Mouse (Mus musculus): Measurements from ENCODE around the gene Zfp57.
"Not testable (repeated sequence)": the region's sequence is repeated elsewhere in the genome, so short reads cannot be mapped to it uniquely, and the experiment has no call there.

Zfp57 gene

GRCm38 (mm10) chr17:36995448-36995847 lies 5.5 kb upstream of the Zfp57 start:
- in situ Hi-C loops (cut with MseI, MboI) = loop anchor here (5.0 kb wide), 1 partner anchor 78 kb away; no protein-coding TSS in a partner anchor

- in situ Hi-C loops (cut with MseI, MboI) = loop anchor here (5.0 kb wide), 1 partner anchor 80 kb away; no protein-coding TSS in a partner anchor
Measured at GRCm38 (mm10) chr17:36997033-36997735, 3.8 kb upstream of the Zfp57 start.

DNA sequence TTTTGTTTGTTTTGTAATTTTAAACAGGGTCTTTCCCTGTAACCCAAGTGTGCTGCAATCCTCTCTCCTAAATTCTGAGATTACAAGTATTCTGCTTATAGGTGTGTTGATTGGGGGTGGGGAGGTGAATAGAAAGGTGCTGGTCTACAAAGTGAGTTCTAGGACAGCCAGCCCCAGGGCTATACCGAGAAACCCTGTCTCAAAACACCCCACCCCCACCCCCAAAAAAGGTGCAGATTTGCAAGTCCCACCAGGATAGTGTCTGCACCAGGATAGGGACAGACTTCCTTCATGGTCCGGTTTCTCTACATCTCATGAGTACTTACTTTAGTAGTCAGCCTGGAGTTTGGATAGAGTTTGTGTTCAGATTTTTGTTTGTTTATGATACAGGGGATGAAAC lies 2.5 kb upstream of the Zfp57 start:
- in situ Hi-C loops (cut with MseI, MboI) = loop anchor here (5.0 kb wide), 1 partner anchor 81 kb away; no protein-coding TSS in a partner anchor

GRCm38 (mm10) chr17:37002364-37003330 lies 1.7 kb downstream of the Zfp57 start:
- in situ Hi-C loops (cut with MseI, MboI) = no loop called here

GRCm38 (mm10) chr17:37003366-37003765 lies 2.4 kb downstream of the Zfp57 start:
- in situ Hi-C loops (cut with MseI, MboI) = no loop called here

GRCm38 (mm10) chr17:37008161-37008560 lies 7.2 kb downstream of the Zfp57 start:
- in situ Hi-C loops (cut with MseI, MboI) = no loop called here

- in situ Hi-C loops (cut with MseI, MboI) = no loop called here
Measured at GRCm38 (mm10) chr17:37009460-37010042, 8.6 kb downstream of the Zfp57 start.

DNA sequence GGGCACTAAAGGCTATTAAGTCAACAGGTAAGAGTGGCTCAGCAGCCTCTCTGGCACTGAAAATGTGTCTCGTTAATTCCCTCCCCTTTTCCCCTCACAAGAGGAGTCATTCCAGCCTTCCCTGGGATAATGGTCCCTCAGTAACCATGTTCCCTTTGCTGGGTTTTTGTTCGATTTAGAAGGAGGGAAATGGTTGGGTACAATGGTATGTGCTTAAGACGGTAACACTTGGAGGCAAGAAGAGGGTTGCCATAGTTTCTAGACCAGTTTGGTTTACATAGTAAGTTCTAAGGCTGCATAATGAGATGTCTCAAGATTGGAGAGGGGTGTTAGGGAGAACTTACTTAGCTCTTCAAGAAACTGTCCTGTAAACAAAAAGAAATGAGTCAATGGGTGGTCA lies 10.8 kb downstream of the Zfp57 start:
- in situ Hi-C loops (cut with MseI, MboI) = no loop called here

DNA sequence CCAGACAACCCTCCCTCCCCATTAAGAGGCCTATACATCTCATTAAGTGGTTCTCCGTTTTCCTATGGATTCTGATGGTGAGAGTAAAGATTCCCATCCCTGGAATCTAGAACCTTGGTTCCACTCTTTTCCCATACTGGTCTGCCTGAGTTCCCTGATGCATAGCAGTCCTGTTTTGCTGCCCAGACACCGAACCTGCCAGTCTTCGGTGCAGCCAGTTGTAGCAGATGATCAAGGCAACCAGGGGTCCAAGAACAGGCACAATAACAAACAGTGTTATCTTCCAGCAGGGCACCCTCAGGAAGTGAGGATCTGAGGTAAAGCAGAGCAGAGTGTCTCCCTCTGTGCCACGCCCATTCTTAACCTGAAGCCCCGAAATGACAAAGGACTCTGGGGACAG lies 11.2 kb downstream of the Zfp57 start:
- in situ Hi-C loops (cut with MseI, MboI) = no loop called here

GRCm38 (mm10) chr17:37016333-37016732 lies 15.4 kb downstream of the Zfp57 start:
- in situ Hi-C loops (cut with MseI, MboI) = no loop called here

- in situ Hi-C loops (cut with MseI, MboI) = no loop called here
Measured at GRCm38 (mm10) chr17:37018328-37018727, 17.4 kb downstream of the Zfp57 start.

- in situ Hi-C loops (cut with MseI, MboI) = not testable (repeated sequence)
Measured at GRCm38 (mm10) chr17:37019242-37019641, 18.3 kb downstream of the Zfp57 start.

- in situ Hi-C loops (cut with MseI, MboI) = no loop called here
Measured at GRCm38 (mm10) chr17:37022628-37023576, 21.9 kb downstream of the Zfp57 start, which contains the start of gene Mog. Mog (minus strand) TSS chr17:37023398.

DNA sequence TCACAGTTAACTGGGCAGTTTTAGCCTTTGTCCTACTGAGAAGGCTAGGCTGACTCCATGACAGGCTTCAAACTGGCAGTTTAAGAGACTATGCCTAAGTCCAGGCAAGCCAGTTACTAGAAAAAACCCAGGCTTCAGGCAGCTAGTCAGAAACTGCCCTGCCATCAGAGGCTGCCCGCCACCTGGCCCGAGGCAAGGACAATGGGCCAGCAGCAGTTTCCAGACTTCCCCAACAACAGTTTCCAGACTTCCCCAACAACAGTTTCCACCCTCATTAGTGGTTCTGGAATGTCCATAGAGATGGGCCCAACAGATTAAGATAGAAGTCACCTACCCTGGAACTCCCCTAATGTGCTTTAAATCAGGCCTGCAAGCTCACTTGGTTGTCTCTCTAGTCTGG lies 25.5 kb downstream of the Zfp57 start:
- in situ Hi-C loops (cut with MseI, MboI) = no loop called here

DNA sequence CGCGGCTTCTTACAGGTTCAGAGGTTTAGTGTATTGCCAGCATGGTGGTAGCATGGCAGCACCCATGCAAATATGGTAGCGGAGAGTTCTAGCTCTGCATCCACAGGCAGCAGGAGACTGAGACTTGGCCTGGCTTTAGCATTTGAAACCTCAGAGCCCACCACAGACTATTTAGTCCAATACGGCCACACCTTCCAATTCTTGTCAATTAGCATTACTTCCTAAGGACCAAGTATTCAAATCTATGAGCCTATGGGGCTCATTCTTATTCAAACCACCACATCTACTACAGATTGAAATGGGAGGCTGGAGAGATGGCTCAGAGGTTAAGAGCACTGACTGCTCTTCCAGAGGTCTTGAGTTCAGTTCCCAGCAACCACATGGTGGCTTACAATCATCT lies 26.5 kb downstream of the Zfp57 start:
- in situ Hi-C loops (cut with MseI, MboI) = no loop called here

DNA sequence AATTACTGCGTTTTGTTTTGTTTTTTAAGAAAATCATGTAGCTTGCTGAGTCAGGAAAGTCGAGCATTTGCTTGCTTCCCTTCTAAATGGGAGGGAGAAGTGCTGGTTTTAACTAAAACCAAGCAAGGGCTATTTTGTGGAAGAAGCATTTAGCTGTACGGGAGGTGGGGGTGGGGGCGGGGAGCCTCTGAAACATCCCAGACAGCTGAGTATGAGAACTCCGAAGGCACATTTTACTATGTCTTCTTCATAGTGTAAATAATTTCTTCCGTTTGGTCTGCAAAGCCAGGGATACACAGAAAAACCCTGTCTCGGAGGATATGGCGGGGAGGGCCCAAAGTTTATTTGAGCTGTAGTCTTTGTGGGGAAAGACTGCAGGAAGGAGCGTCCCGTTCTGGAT lies 27.2 kb downstream of the Zfp57 start:
- in situ Hi-C loops (cut with MseI, MboI) = no loop called here

GRCm38 (mm10) chr17:37028683-37029120 lies 27.7 kb downstream of the Zfp57 start:
- in situ Hi-C loops (cut with MseI, MboI) = no loop called here

DNA sequence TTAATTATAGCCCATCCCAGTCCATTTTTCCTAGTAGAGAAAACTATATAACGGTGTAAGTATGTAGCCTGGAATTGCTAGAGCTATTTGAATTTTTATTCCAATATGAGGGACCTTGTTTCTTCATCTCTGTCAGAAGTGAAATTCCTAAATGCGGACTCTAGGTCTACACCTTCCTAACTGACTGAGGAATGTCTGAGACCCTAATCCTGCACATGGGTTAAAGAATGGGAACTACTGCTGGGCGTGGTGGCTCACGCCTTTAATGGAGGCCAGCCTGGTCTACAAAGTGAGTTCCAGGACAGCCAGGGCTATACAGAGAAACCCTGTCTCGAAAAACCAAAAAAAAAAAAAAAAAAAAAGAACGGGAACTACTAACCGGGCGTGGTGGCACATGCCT lies 28.2 kb downstream of the Zfp57 start:
- in situ Hi-C loops (cut with MseI, MboI) = no loop called here

DNA sequence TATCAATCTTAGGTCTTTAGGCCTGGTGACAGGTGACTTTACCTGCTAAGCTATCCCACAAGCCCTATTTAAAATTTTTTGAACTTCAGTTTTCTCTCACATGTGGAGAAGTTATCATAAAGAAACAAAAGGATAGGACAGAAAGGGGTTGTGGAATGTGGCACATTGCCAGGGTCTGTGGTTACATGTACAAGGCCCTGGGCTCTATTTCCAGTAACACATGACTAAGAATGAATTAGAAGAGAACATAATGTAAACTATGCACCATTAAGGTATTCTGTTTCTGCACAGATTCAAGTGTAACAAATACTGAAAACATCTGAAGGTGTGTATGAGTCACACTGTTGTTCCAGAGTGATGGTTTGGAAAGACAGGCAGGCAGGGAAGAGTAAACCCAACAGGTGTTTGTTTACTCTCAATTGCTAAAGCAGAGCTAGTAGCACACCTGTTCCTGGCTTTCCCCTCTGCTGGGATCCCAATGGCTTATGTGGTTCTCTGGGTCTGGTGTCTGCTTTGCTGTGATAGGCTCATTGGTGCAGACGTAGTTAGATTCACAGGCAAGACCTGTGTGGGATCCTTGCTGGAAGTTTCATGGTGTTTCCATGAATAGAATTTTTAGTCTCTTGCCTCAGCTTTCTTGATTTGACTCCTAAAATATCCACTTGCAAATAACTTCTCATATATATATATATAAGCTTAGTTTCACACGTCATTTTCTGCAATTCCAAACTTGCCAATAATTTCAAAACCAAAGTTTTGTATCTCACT lies 38.3 kb downstream of the Zfp57 start:
- in situ Hi-C loops (cut with MseI, MboI) = no loop called here

DNA sequence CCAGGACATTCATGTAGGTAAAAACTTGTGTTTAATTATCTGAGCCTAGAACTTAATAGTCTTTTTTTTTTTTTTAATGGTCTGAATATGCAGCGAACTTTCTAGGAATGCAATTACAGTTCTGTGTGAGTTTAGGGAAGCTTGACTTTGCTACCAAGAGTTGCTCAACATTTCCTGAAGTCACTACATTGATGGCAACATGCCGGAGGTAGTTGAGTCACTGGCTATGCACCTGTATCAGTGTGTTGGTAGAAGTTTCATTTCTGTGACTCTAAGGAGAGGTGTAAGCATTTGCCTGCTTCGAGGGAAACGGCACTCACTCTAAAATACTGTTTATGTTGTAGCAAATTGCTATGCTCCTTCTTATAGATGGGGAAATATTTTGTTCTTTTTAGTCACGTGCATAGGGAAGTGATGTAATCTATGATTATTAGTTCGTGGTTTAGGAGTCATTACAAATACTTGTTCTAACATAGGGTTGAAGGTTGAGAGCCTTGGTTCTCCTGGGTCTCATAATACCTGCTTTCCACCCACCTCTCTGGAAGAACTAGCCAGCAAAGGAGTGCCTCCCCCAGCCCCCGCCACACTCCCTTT lies 43.8 kb downstream of the Zfp57 start:
- in situ Hi-C loops (cut with MseI, MboI) = no loop called here
